Mouse (Mus musculus) ES-E14 (cell line): ENCODE measurements around the gene Ccdc85a.

Experiments
- CHD2 ChIP-seq: IDR thresholded peaks from 2 replicates; pipeline ENCODE4 v1.6.1; 2014; ENCODE audit warnings: mild to moderate bottlenecking, low read depth, low read length, inconsistent platforms
- HCFC1 ChIP-seq: IDR thresholded peaks from 2 replicates; pipeline ENCODE4 v1.6.1; 2012; ENCODE audit warnings: low read length, inconsistent platforms, borderline replicate concordance; ENCODE audit not compliant: insufficient read depth
- MAFK ChIP-seq: IDR thresholded peaks from 2 replicates; pipeline ENCODE4 v1.6.1; 2014; ENCODE audit warnings: mild to moderate bottlenecking, low read depth, low read length, inconsistent platforms; ENCODE audit not compliant: insufficient read depth
- ZC3H11A ChIP-seq: IDR thresholded peaks from 2 replicates; pipeline ENCODE4 v1.6.1; 2012; ENCODE audit warnings: low read depth, mild to moderate bottlenecking, inconsistent platforms, low read length, borderline replicate concordance
- ZNF384 ChIP-seq: IDR thresholded peaks from 2 replicates; pipeline ENCODE4 v1.6.1; 2012; ENCODE audit warnings: low read depth, low read length, inconsistent platforms

GRCm38 (mm10) chr11:28633093-28633492 is 49.0 kb upstream of the Ccdc85a start:
- no peak for TF ChIP-seq ZC3H11A
- no peak for TF ChIP-seq HCFC1
- TF ChIP-seq MAFK: no peak
- no peak for TF ChIP-seq ZNF384
- no peak for TF ChIP-seq CHD2
